Mouse (Mus musculus) erythroblast, embryonic 14.5 days (primary cell): Measurements from ENCODE around the gene Cep55.

Source experiments
- GATA1 ChIP-seq: IDR thresholded peaks from 2 replicates; pipeline ENCODE4 v1.6.1; 2012; ENCODE audit warnings: low read length, inconsistent platforms, mixed read lengths
- TAL1 ChIP-seq: IDR thresholded peaks from 3 replicates; pipeline ENCODE4 v1.6.1; 2012; ENCODE audit warnings: low read length, inconsistent platforms, mixed read lengths

- TF ChIP-seq GATA1 = no peak
- TF ChIP-seq TAL1 = no peak
Observed at GRCm38 (mm10) chr19:38085841-38086240, 31.0 kb downstream of the Cep55 start.
